Mouse (Mus musculus) testis, adult 10 weeks (tissue): ENCODE measurements around the gene Sult2a4. TPM values are rescaled to one million over a fixed set of nuclear protein-coding genes. Genes with fewer than 3 reads are reported as not detected.

ENCODE experiments used
- polyA plus RNA-seq: library from polyadenylated mRNA; stranded (reverse); fragments of 350-450 nt; fragmentation: Illumina TruSeq; extraction: RNeasy Lipid Tissue Mini Kit (QIAGEN cat#74804); gene quantifications from one replicate; pipeline ENCODE4 v1.2.3, GENCODE M21; 2014; ENCODE audit warnings: low read depth, low replicate concordance

Sult2a4 gene
- 0.46 TPM for polyA plus RNA-seq

GRCm38 (mm10) chr7:13989507-13989906 is at the start of gene Sult2a4:
Sult2a4 (minus strand) TSS chr7:13989607.

Other genes with a start within 250 kb of the Sult2a4 start
- gene Sult2a1, start 152.2 kb downstream of the Sult2a4 start, polyA plus RNA-seq, result not detected
- 0.36 TPM for gene Sult2a3, start 133.4 kb upstream of the Sult2a4 start, polyA plus RNA-seq